Mouse (Mus musculus): ENCODE results near the gene Mmp25.

Gene Mmp25

GRCm38 (mm10) chr17:23644613-23645495 is at the start of gene Mmp25:
Mmp25 (minus strand) TSS chr17:23645277.
- peak; percentile 58 for DNase-seq

- DNase-seq = no peak
These were observed 49.4 kb upstream of the Mmp25 start for GRCm38 (mm10) chr17:23694491-23694890.

GRCm38 (mm10) chr17:23683856-23684672 is 39.0 kb upstream of the Mmp25 start, which contains the start of gene Cldn9:
Cldn9 (minus strand) TSS chr17:23684026.
- peak; percentile 52 for DNase-seq

GRCm38 (mm10) chr17:23683226-23683625 is 38.1 kb upstream of the Mmp25 start:
- no peak for DNase-seq

- no peak for DNase-seq
These were observed 37.5 kb upstream of the Mmp25 start for GRCm38 (mm10) chr17:23682530-23682929.

- DNase-seq = peak; percentile 34
These were observed 37.0 kb upstream of the Mmp25 start for GRCm38 (mm10) chr17:23682092-23682491.

- DNase-seq = peak; percentile 51
These were observed 36.0 kb upstream of the Mmp25 start for GRCm38 (mm10) chr17:23681086-23681485.

GRCm38 (mm10) chr17:23680336-23680735 is 35.3 kb upstream of the Mmp25 start:
- DNase-seq = no peak

GRCm38 (mm10) chr17:23679127-23679835 is 34.2 kb upstream of the Mmp25 start, which contains the start of gene Cldn6:
Cldn6 (plus strand) TSS chr17:23679249.
- DNase-seq = no peak

GRCm38 (mm10) chr17:23677236-23677679 is 32.2 kb upstream of the Mmp25 start, which contains the start of gene Tnfrsf12a:
Tnfrsf12a (minus strand) TSS chr17:23677468.
- peak; percentile 89 for DNase-seq

GRCm38 (mm10) chr17:23676473-23677031 is 31.5 kb upstream of the Mmp25 start:
- DNase-seq = peak; percentile 70

- peak; percentile 65 for DNase-seq
These were observed 30.6 kb upstream of the Mmp25 start for GRCm38 (mm10) chr17:23675564-23676281.

GRCm38 (mm10) chr17:23675127-23675526 is 30.1 kb upstream of the Mmp25 start:
- peak; percentile 66 for DNase-seq

- no peak for DNase-seq
These were observed 29.3 kb upstream of the Mmp25 start for GRCm38 (mm10) chr17:23674271-23674952.

GRCm38 (mm10) chr17:23673424-23674073 is 28.5 kb upstream of the Mmp25 start, which contains the start of the genes Hcfc1r1 and Thoc6:
Hcfc1r1 (plus strand) TSS chr17:23673596.
Thoc6 (minus strand) TSS chr17:23673882.
- peak; percentile 95 for DNase-seq

- no peak for DNase-seq
These were observed 27.7 kb upstream of the Mmp25 start for GRCm38 (mm10) chr17:23672761-23673160.

GRCm38 (mm10) chr17:23671519-23671918 is 26.4 kb upstream of the Mmp25 start:
- no peak for DNase-seq

- no peak for DNase-seq
These were observed 25.5 kb upstream of the Mmp25 start for GRCm38 (mm10) chr17:23670516-23671074.

- DNase-seq = no peak
These were observed 20.4 kb upstream of the Mmp25 start for GRCm38 (mm10) chr17:23665511-23665910.

- DNase-seq = no peak
These were observed 19.5 kb upstream of the Mmp25 start for GRCm38 (mm10) chr17:23664556-23665021.
